Mouse (Mus musculus) heart, embryonic 12.5 days (tissue): ENCODE results near the gene Gab2. TPM values are rescaled to one million over a fixed set of nuclear protein-coding genes. Genes with fewer than 3 reads are reported as not detected.

Experiments used
- ATAC-seq: fragments of 200-750 bp; cut with Nextera tagmentation; 2 replicates; pipeline ENCODE4 v1.8.0; 2017; ENCODE audit warnings: moderate TSS enrichment, moderate library complexity; ENCODE audit not compliant: insufficient number of reproducible peaks, low FRiP score
- H3K27ac ChIP-seq: fragments of 300-500 bp; sonication (generic); 2 replicates; pipeline ENCODE4 v1.5.1; 2016; ENCODE audit warnings: mild to moderate bottlenecking, moderate library complexity; ENCODE audit not compliant: poor library complexity, severe bottlenecking
- H3K27me3 ChIP-seq: fragments of 300-500 bp; sonication (generic); replicated peaks from 2 replicates; pipeline ENCODE4 v1.6.1; 2016; ENCODE audit warnings: mild to moderate bottlenecking, moderate library complexity
- H3K36me3 ChIP-seq: fragments of 300-500 bp; sonication (generic); 2 replicates; pipeline ENCODE4 v1.6.1; 2016; ENCODE audit warnings: mild to moderate bottlenecking, moderate library complexity
- H3K4me1 ChIP-seq: fragments of 300-500 bp; sonication (generic); replicated peaks from 2 replicates; pipeline ENCODE4 v1.6.1; 2016; ENCODE audit warnings: mild to moderate bottlenecking
- H3K4me2 ChIP-seq: fragments of 300-500 bp; sonication (generic); 2 replicates; pipeline ENCODE4 v1.6.1; 2016; ENCODE audit warnings: mild to moderate bottlenecking, moderate library complexity
- H3K4me3 ChIP-seq: fragments of 300-500 bp; sonication (generic); 2 replicates; pipeline ENCODE4 v1.5.1; 2016; ENCODE audit warnings: mild to moderate bottlenecking
- H3K9ac ChIP-seq: fragments of 300-500 bp; sonication (generic); 2 replicates; pipeline ENCODE4 v1.6.1; 2016; ENCODE audit warnings: mild to moderate bottlenecking, moderate library complexity
- H3K9me3 ChIP-seq: fragments of 300-500 bp; sonication (generic); replicated peaks from 2 replicates; pipeline ENCODE4 v1.6.1; 2016; ENCODE audit warnings: mild to moderate bottlenecking, moderate library complexity
- WGBS: fragments of 180-500 bp; shearing (Covaris S2); methylation state at CpG from one replicate; pipeline ENCODE4 v1.1.7; 2016; 5-methylcytosine and 5-hydroxymethylcytosine counted together
- polyA plus RNA-seq: library from polyadenylated mRNA; unstranded; fragments of >200 nt; fragmentation: Nextera tagmentation; extraction: Ambion mirVana; gene quantifications from 2 replicates; pipeline ENCODE4 v1.2.1, GENCODE M21; 2016

The Gab2 gene
- polyA plus RNA-seq, 1 experiment from 2014 or later: 11.5 TPM

DNA sequence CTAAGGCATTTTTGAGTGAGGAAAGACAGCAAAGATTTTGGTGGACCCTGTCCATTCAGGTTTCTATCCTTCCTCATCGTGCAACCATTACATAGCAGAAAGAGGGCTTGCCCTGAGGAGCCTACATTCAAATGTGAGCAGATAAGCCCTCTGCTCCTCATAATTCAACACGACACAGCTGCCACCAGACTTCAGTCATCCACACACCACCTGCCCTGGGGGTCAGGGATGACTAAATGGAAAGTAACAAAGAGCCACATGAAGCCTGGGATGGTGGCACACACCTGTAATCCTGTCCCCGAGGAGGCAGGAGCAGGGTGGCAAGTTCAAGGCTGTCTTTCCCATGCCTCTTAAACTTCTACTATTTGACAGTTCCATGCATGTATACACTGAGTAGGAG lies 276.5 kb downstream of the Gab2 start:
- H3K36me3 ChIP-seq: no peaks in the 10 kb centered on the region
- no peak overlapping the region for H3K9ac ChIP-seq
- WGBS: 66% methylated on average over 3 of the region's 3 CpGs
- peaks cover 21% of the 10 kb centered on the region for H3K4me1 ChIP-seq
- no peak overlapping the region for H3K4me3 ChIP-seq
- H3K4me2 ChIP-seq: no peak overlapping the region
- H3K9me3 ChIP-seq: no peaks in the 10 kb centered on the region
- no peak for ATAC-seq
- no peak overlapping the region for H3K27ac ChIP-seq
- no peaks in the 10 kb centered on the region for H3K27me3 ChIP-seq

DNA sequence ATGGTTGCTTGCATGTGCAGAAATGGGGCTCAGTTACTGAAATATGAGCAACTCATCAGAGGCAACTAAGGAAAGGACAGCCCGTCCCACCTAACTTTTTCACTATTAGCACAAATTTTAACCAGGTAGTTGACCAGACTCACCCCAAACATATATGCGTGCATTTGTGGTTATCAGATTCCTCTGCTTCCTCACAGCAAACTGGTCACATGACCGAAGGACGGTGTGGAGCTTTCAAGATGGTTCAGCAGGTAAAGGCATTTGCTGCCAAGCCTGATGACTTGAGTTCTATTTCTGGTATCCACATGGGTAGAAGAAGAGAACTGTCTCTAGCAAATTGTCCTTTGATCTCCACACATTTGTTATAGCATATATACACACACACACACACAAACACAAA lies 277.0 kb downstream of the Gab2 start:
- H3K4me2 ChIP-seq: no peak overlapping the region
- H3K9me3 ChIP-seq: no peaks in the 10 kb centered on the region
- no peak overlapping the region for H3K4me3 ChIP-seq
- no peak overlapping the region for H3K27ac ChIP-seq
- no peak for ATAC-seq
- 79% methylated on average over 4 of the region's 4 CpGs for WGBS
- H3K36me3 ChIP-seq: no peaks in the 10 kb centered on the region
- H3K9ac ChIP-seq: no peak overlapping the region
- peaks cover 21% of the 10 kb centered on the region for H3K4me1 ChIP-seq
- H3K27me3 ChIP-seq: no peaks in the 10 kb centered on the region

Other genes with a start within 250 kb of the Gab2 start
- 17.8 and 19.2 TPM in 2 replicates for gene Nars2, start 130.1 kb upstream of the Gab2 start, polyA plus RNA-seq